Mouse (Mus musculus): ENCODE measurements around the gene Gm28043.

- TF ChIP-seq ZC3H11A (IDR thresholded peaks at IDR 0.05; ENCODE audit: borderline replicate concordance, low read depth, low read length) (no peak), HCFC1 (IDR thresholded peaks at IDR 0.05; ENCODE audit: borderline replicate concordance, insufficient read depth, low read length) (no peak), ZNF384 (IDR thresholded peaks at IDR 0.05; ENCODE audit: low read depth, low read length) (no peak), CHD2 (IDR thresholded peaks at IDR 0.05; ENCODE audit: low read depth, low read length) (no peak)
Observed at GRCm38 (mm10) chr17:29637895-29638294, 23.2 kb downstream of the Gm28043 start.
